In the genomic region with DNA sequence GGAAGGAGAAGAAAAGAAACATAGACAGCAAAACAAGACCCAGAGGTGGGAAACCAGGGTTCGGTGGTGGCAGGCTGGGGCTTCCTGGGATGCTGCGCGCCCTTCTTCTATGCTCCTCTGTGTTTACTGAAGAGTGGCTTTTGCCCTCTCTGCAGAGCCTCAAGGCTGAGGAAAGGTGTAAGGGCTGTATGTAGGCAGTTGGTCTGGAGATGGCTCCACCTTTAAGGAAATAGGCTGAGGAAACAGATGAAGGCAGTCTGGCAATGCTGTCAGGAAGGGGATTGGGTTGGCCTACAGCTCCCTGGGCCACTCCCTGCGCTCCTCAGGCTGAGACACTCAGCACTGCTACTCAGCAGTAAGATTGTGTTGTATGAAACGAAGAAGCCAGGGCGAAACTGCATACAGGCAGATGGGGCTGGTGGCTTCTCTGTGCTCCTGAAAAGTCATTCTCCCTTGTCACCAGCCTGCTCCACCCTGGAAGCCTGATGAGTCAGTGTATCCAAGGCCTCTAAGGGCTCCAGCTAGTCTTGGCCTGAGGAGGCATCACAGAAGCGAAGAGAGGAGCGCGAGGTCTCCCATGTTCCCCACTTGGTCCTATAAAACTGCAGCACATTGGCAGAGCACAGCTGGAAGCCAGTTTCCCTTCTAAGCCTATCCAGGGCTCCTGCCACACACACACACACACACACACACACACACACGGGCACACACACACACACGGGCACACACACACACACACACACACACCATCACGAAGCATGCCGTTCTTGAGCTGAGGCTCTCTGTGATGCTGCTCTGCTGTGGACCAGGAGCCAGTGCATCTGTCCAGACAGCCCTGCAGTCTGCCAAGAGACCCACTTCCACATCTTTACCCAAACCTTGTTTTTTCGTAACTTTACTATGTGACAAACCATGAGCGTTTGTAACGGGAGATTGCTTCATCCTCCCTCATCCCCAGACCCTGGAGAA, we compare ENCODE assay signal across 8 mouse cellular contexts.
DNase-seq lines count a peak whose midpoint lies in the region; ATAC-seq lines count a peak whose summit lies in the region.

No protein-coding gene starts in this region.

- peak overlapping the region; percentile 30 for H3K4me2 ChIP-seq in embryonic facial prominence, embryonic 12.5 days (replicated peaks)
- peak overlapping the region; percentile 25 for H3K4me2 ChIP-seq in hindbrain, embryonic 12.5 days (replicated peaks)

- H3K27me3 ChIP-seq in embryonic facial prominence, embryonic 12.5 days, result no peaks in the 10 kb centered on the region
- H3K27me3 ChIP-seq in hindbrain, embryonic 12.5 days, result no peaks in the 10 kb centered on the region

- H3K4me3 ChIP-seq in embryonic facial prominence, embryonic 12.5 days, result no peak overlapping the region
- no peak overlapping the region for H3K4me3 ChIP-seq in hindbrain, embryonic 12.5 days

- ATAC-seq in embryonic facial prominence, embryonic 12.5 days (ENCODE audit: insufficient number of reproducible peaks, insufficient read depth, low FRiP score, low TSS enrichment), result peak; percentile 52; the same call in 1 of the 2 replicates
- ATAC-seq in hindbrain, embryonic 12.5 days (ENCODE audit: low FRiP score), result peak; percentile 54
- no peak for ATAC-seq in granulocyte monocyte progenitor cell, adult 5-6 weeks (replicated peaks; ENCODE audit: poor library complexity, severe bottlenecking)
- ATAC-seq in cerebellum, adult (ENCODE audit: insufficient number of reproducible peaks, low FRiP score, low TSS enrichment), result no peak

- 56% methylated on average over 16 of the region's 16 CpGs for WGBS in embryonic facial prominence, embryonic 12.5 days
- 48% methylated on average over 16 of the region's 16 CpGs for WGBS in hindbrain, embryonic 12.5 days

- DNase-seq in gastrocnemius, postnatal 25 days, result peak; percentile 28
- DNase-seq in gastrocnemius, adult 8-10 months (ENCODE audit: low spot score in 2 of 2), result no peak
- DNase-seq in neural tube, embryonic 10.5 days (ENCODE audit: extremely low spot score, low spot score), result peak; percentile 59
- DNase-seq in c-Kit-positive CD71-positive TER-119-positive erythroid progenitor cells, embryonic 14.5 days (ENCODE audit: low spot score), result no peak

- H3K36me3 ChIP-seq in embryonic facial prominence, embryonic 12.5 days, result no peaks in the 10 kb centered on the region
- no peaks in the 10 kb centered on the region for H3K36me3 ChIP-seq in hindbrain, embryonic 12.5 days

- H3K27ac ChIP-seq in embryonic facial prominence, embryonic 12.5 days, result peak overlapping the region; percentile 83
- peak overlapping the region; percentile 75 for H3K27ac ChIP-seq in hindbrain, embryonic 12.5 days

- H3K9ac ChIP-seq in embryonic facial prominence, embryonic 12.5 days, result no peak overlapping the region
- no peak overlapping the region for H3K9ac ChIP-seq in hindbrain, embryonic 12.5 days

- peaks cover 18% of the 10 kb centered on the region for H3K4me1 ChIP-seq in embryonic facial prominence, embryonic 12.5 days
- H3K4me1 ChIP-seq in hindbrain, embryonic 12.5 days, result peaks cover 25% of the 10 kb centered on the region

- no peaks in the 10 kb centered on the region for H3K9me3 ChIP-seq in embryonic facial prominence, embryonic 12.5 days
- no peaks in the 10 kb centered on the region for H3K9me3 ChIP-seq in hindbrain, embryonic 12.5 days (replicated peaks)

Comparison
In these comparisons a context has a peak if more than half of its experiments do, and no peak if none do; other contexts are left out.
1. DNase-seq: peak in gastrocnemius, postnatal 25 days (single experiment) and neural tube, embryonic 10.5 days (single experiment); none in gastrocnemius, adult 8-10 months (0 of 2) and c-Kit-positive CD71-positive TER-119-positive erythroid progenitor cells, embryonic 14.5 days (single experiment).
2. ATAC-seq: peak in embryonic facial prominence, embryonic 12.5 days (single experiment) and hindbrain, embryonic 12.5 days (single experiment); none in granulocyte monocyte progenitor cell, adult 5-6 weeks (single experiment) and cerebellum, adult (single experiment).